Mouse (Mus musculus): Measurements from ENCODE around the gene Grb7. TPM values are rescaled to one million over a fixed set of nuclear protein-coding genes. Genes with fewer than 3 reads are reported as not detected.

Gene Grb7
- polyA plus RNA-seq (2015; fragmentation: Nextera tagmentation; extraction: Ambion mirVana), result 44.7 and 56.1 TPM in 2 replicates

- peak within 1 kb of the TSS; percentile 49 for H3K4me2 ChIP-seq
- peaks cover 4% of the 10 kb centered on the region; the same call in 1 of the 2 replicates for H3K27me3 ChIP-seq (replicated peaks)
- peak within 1 kb of the TSS; percentile 48 for H3K4me3 ChIP-seq (replicated peaks)
- peak within 1 kb of the TSS; percentile 31; the same call in 1 of the 2 replicates for H3K9ac ChIP-seq
- peak; percentile 2; the same call in 1 of the 2 replicates for ATAC-seq (ENCODE audit: insufficient read depth, low FRiP score, low read depth)
- WGBS, result 8% methylated on average over 5 of the region's 5 CpGs
- no peaks in the 10 kb centered on the region for H3K9me3 ChIP-seq
- 0 out of 2 replicates have a peak, but pooled peaks cover 4% of the 10 kb centered on the region for H3K36me3 ChIP-seq
- H3K4me1 ChIP-seq, result peaks cover 10% of the 10 kb centered on the region
- peak within 1 kb of the TSS; percentile 89 for H3K27ac ChIP-seq
Measured at GRCm38 (mm10) chr11:98446213-98446561, at the start of gene Grb7. TSS of gene Grb7 (plus strand) at chr11:98446394.

- WGBS, result 88% methylated on average over 7 of the region's 7 CpGs
- Histone ChIP-seq H3K9ac (no peak overlapping the region), H3K4me2 (no peak overlapping the region), H3K9me3 (no peaks in the 10 kb centered on the region), H3K27me3 (replicated peaks) (no peaks in the 10 kb centered on the region), H3K36me3 (no peaks in the 10 kb centered on the region), H3K4me1 (peaks cover 32% of the 10 kb centered on the region), H3K4me3 (replicated peaks) (no peak overlapping the region), H3K27ac (no peak overlapping the region)
- no peak for ATAC-seq (ENCODE audit: insufficient read depth, low FRiP score, low read depth)
Measured at GRCm38 (mm10) chr11:98397946-98398345, 48.2 kb upstream of the Grb7 start.

GRCm38 (mm10) chr11:98400161-98400726 is 46.0 kb upstream of the Grb7 start, which contains the start of gene Pgap3:
TSS of gene Pgap3 (minus strand) at chr11:98400490.
- Histone ChIP-seq H3K9ac (peak within 1 kb of the TSS; percentile 53; the same call in 1 of the 2 replicates), H3K4me1 (peaks cover 11% of the 10 kb centered on the region), H3K36me3 (no peaks in the 10 kb centered on the region), H3K9me3 (no peaks in the 10 kb centered on the region), H3K4me3 (replicated peaks) (peak within 1 kb of the TSS; percentile 74), H3K27ac (peak within 1 kb of the TSS; percentile 97), H3K4me2 (peak within 1 kb of the TSS; percentile 71), H3K27me3 (replicated peaks) (0 out of 2 replicates have a peak, but pooled peaks cover 4% of the 10 kb centered on the region)
- whole genome bisulfite sequencing, result under 1% methylated on average over 40 of the region's 40 CpGs
- peak; percentile 83 for ATAC-seq (ENCODE audit: insufficient read depth, low FRiP score, low read depth)

GRCm38 (mm10) chr11:98400816-98401215 is 45.4 kb upstream of the Grb7 start:
- H3K4me3 ChIP-seq (replicated peaks), result peak overlapping the region; percentile 74
- H3K27ac ChIP-seq, result peak overlapping the region; percentile 97
- H3K36me3 ChIP-seq, result no peaks in the 10 kb centered on the region
- 0 out of 2 replicates have a peak, but pooled peaks cover 4% of the 10 kb centered on the region for H3K27me3 ChIP-seq (replicated peaks)
- peak overlapping the region; percentile 34; the same call in 1 of the 2 replicates for H3K9ac ChIP-seq
- 41% methylated on average over 3 of the region's 3 CpGs for WGBS
- H3K9me3 ChIP-seq, result no peaks in the 10 kb centered on the region
- H3K4me2 ChIP-seq, result peak overlapping the region; percentile 71
- ATAC-seq (ENCODE audit: insufficient read depth, low FRiP score, low read depth), result peak; percentile 56; the same call in 1 of the 2 replicates
- H3K4me1 ChIP-seq, result peaks cover 11% of the 10 kb centered on the region

GRCm38 (mm10) chr11:98406621-98407020 is 39.6 kb upstream of the Grb7 start:
- 78% methylated on average over 6 of the region's 6 CpGs for WGBS

GRCm38 (mm10) chr11:98408872-98409271 is 37.3 kb upstream of the Grb7 start:
- WGBS, result 51% methylated on average over 8 of the region's 8 CpGs
- no peaks in the 10 kb centered on the region for H3K36me3 ChIP-seq
- no peak for ATAC-seq (ENCODE audit: insufficient read depth, low FRiP score, low read depth)
- no peaks in the 10 kb centered on the region for H3K9me3 ChIP-seq
- peak overlapping the region; percentile 36 for H3K4me2 ChIP-seq
- peak overlapping the region; percentile 71 for H3K27ac ChIP-seq
- 0 out of 2 replicates have a peak, but pooled peaks cover under 1% of the 10 kb centered on the region for H3K27me3 ChIP-seq (replicated peaks)
- no peak overlapping the region for H3K9ac ChIP-seq
- H3K4me1 ChIP-seq, result peaks cover 18% of the 10 kb centered on the region
- no peak overlapping the region for H3K4me3 ChIP-seq (replicated peaks)

More at GRCm38 (mm10) chr11:98406621-98407020, 39.6 kb upstream of the Grb7 start:
- H3K9ac ChIP-seq, result no peak overlapping the region
- H3K4me1 ChIP-seq, result peaks cover 8% of the 10 kb centered on the region
- H3K4me2 ChIP-seq, result no peak overlapping the region
- no peak for ATAC-seq (ENCODE audit: insufficient read depth, low FRiP score, low read depth)
- H3K27me3 ChIP-seq (replicated peaks), result 0 out of 2 replicates have a peak, but pooled peaks cover 4% of the 10 kb centered on the region
- H3K36me3 ChIP-seq, result no peaks in the 10 kb centered on the region
- H3K4me3 ChIP-seq (replicated peaks), result no peak overlapping the region
- H3K27ac ChIP-seq, result no peak overlapping the region
- H3K9me3 ChIP-seq, result no peaks in the 10 kb centered on the region

GRCm38 (mm10) chr11:98409341-98409822 is 36.8 kb upstream of the Grb7 start:
- Histone ChIP-seq H3K4me2 (peak overlapping the region; percentile 36), H3K4me1 (peaks cover 23% of the 10 kb centered on the region), H3K36me3 (no peaks in the 10 kb centered on the region), H3K9ac (no peak overlapping the region), H3K27ac (peak overlapping the region; percentile 71), H3K9me3 (no peaks in the 10 kb centered on the region), H3K27me3 (replicated peaks) (no peaks in the 10 kb centered on the region), H3K4me3 (replicated peaks) (no peak overlapping the region)
- 5% methylated on average over 10 of the region's 10 CpGs for WGBS
- ATAC-seq (ENCODE audit: insufficient read depth, low FRiP score, low read depth), result 0 out of 2 replicates have a peak, but pooled peaks have one; percentile 29

GRCm38 (mm10) chr11:98412273-98412796 is 33.9 kb upstream of the Grb7 start, which contains the start of gene Erbb2:
TSS of gene Erbb2 (plus strand) at chr11:98412470.
- Histone ChIP-seq H3K27me3 (replicated peaks) (no peaks in the 10 kb centered on the region), H3K4me1 (peaks cover 43% of the 10 kb centered on the region), H3K4me2 (peak within 1 kb of the TSS; percentile 61), H3K27ac (peak within 1 kb of the TSS; percentile 96), H3K9me3 (no peaks in the 10 kb centered on the region), H3K9ac (peak within 1 kb of the TSS; percentile 79), H3K4me3 (replicated peaks) (peak within 1 kb of the TSS; percentile 95), H3K36me3 (no peaks in the 10 kb centered on the region)
- under 1% methylated on average over 37 of the region's 49 CpGs for WGBS
- peak; percentile 81 for ATAC-seq (ENCODE audit: insufficient read depth, low FRiP score, low read depth)

- no peaks in the 10 kb centered on the region for H3K36me3 ChIP-seq
- peak overlapping the region; percentile 79 for H3K9ac ChIP-seq
- H3K9me3 ChIP-seq, result no peaks in the 10 kb centered on the region
- H3K4me3 ChIP-seq (replicated peaks), result peak overlapping the region; percentile 95
- ATAC-seq (ENCODE audit: insufficient read depth, low FRiP score, low read depth), result peak; percentile 3; the same call in 1 of the 2 replicates
- H3K4me2 ChIP-seq, result peak overlapping the region; percentile 61
- H3K27ac ChIP-seq, result peak overlapping the region; percentile 96
- H3K27me3 ChIP-seq (replicated peaks), result no peaks in the 10 kb centered on the region
- WGBS, result under 1% methylated on average over 40 of the region's 40 CpGs
- H3K4me1 ChIP-seq, result peaks cover 44% of the 10 kb centered on the region
Measured at GRCm38 (mm10) chr11:98412797-98413301, 33.3 kb upstream of the Grb7 start.

GRCm38 (mm10) chr11:98413731-98414130 is 32.5 kb upstream of the Grb7 start:
- no peaks in the 10 kb centered on the region for H3K27me3 ChIP-seq (replicated peaks)
- 0 out of 2 replicates have a peak overlapping the region, but pooled peaks have one; percentile 96 for H3K27ac ChIP-seq
- peak overlapping the region; percentile 32; the same call in 1 of the 2 replicates for H3K9ac ChIP-seq
- no peaks in the 10 kb centered on the region for H3K36me3 ChIP-seq
- no peaks in the 10 kb centered on the region for H3K9me3 ChIP-seq
- peaks cover 46% of the 10 kb centered on the region for H3K4me1 ChIP-seq
- ATAC-seq (ENCODE audit: insufficient read depth, low FRiP score, low read depth), result no peak
- peak overlapping the region; percentile 61 for H3K4me2 ChIP-seq
- H3K4me3 ChIP-seq (replicated peaks), result peak overlapping the region; percentile 95
- 18% methylated on average over 7 of the region's 7 CpGs for WGBS

- ATAC-seq (ENCODE audit: insufficient read depth, low FRiP score, low read depth), result no peak
- H3K36me3 ChIP-seq, result no peaks in the 10 kb centered on the region
- 32% methylated on average over 2 of the region's 2 CpGs for WGBS
- H3K27ac ChIP-seq, result 0 out of 2 replicates have a peak overlapping the region, but pooled peaks have one; percentile 2
- H3K9ac ChIP-seq, result no peak overlapping the region
- no peaks in the 10 kb centered on the region for H3K27me3 ChIP-seq (replicated peaks)
- peak overlapping the region; percentile 61 for H3K4me2 ChIP-seq
- H3K9me3 ChIP-seq, result no peaks in the 10 kb centered on the region
- peak overlapping the region; percentile 95 for H3K4me3 ChIP-seq (replicated peaks)
- peaks cover 43% of the 10 kb centered on the region for H3K4me1 ChIP-seq
Measured at GRCm38 (mm10) chr11:98414162-98414561, 32.0 kb upstream of the Grb7 start.

Measured in stomach, embryonic 15.5 days (tissue).